Mouse (Mus musculus) neural tube, embryonic 10.5 days (tissue): ENCODE measurements around the gene Cartpt.
"Not testable (repeated sequence)": the region's sequence is repeated elsewhere in the genome, so short reads cannot be mapped to it uniquely, and the experiment has no call there.

Experiments
- DNase-seq: peaks from one replicate; pipeline ENCODE4 v3.0.0-alpha.2; 2017; ENCODE audit warnings: low spot score; ENCODE audit errors: extremely low spot score

The Cartpt gene

DNA sequence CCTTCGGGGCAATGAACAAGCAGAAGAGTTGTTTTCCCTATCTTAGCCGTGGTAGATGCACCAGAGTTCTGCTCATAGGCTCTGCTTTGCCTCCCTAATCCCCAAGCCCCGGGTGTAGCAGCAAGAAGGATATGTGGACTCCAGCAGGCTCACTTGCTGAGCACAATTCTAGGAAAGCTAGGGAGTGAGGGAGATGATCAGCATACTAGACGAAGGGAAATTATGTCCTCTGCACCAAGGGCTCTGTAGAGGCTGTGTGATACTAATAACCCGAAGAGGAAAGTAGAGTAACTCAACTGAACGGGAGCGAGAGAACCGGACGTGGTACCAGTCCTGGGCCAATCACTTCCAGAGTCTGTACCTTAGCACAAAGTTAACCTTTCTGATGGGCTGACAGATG, at the start of gene Cartpt:
Gene Cartpt (minus strand): TSS at position 127 of the 400 bp plus-strand sequence.
- no peak for DNase-seq

DNA sequence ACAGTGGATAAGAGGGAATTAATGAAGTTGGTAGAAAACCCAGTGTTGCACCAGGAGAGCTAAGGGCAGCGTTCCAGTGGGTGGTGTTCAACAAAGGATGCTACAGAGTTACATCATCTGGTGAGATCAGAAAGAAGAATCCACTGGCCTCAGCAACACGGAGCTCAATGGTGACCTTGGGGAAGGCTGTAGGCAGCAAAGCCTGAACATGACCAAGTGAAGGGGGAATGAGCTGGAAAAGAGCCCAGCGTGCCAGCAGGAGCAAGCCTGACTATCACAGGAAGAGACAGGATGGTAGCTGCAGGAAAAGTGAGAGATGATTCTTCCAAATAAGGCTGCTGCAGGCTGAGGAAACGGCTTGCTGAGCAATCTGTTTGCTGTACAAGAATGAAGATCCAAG, 46.5 kb upstream of the Cartpt start:
- no peak for DNase-seq

DNA sequence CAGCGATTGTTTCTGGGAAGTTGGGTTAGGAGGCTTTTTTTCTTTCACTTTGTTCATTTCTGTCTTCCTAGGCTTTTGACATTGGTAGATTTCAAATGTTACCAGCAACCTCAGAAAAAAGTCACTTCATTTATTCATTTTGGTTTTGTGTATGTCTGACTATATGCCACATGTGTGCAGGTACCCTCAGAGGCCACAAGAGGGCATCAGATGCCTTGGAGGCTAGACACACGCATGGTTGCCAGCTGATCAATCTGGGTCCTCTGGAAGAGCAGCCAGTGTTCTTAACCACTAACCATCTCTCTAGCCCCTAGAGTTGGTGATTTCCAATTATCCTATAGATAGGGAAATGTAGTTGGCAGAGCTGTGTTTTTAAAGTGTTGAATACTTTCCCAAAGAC, 42.6 kb upstream of the Cartpt start:
- DNase-seq: no peak

DNA sequence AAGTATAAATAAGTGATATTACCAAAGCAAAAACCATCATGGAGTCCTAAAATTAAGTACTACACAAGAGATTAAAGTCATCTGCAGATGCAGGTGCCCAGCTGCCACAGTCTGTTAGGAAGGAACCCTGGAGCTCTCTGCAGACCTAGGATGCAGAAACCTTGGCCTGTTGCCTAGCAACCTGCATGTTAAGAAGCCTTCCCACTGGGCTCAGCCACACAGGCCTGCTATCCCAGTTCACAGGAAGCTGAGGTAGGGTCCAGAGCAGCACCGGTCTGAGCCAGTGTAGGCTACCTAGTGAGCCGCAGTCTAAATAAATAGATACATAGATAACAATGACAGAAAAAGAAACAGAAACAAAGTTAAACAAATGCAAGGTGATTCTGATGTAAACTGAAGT, 39.7 kb upstream of the Cartpt start:
- no peak for DNase-seq

DNA sequence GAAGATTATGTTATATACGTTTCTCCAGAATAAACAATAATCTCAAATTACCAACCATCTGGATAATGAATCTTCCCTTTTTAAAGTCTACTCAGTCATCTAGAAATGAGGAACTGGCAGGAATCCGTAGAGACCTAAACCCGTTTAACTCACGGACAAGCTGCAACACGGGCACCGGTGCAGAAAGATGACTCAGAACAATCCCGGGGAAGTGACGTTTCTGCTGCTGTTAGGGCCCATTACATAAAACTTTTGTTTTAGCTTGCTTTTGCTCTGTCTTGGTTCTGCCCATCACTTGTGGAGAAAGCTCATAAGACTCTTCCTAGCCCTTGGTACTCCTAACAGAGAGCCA, 38.4 kb upstream of the Cartpt start:
- DNase-seq: no peak

DNA sequence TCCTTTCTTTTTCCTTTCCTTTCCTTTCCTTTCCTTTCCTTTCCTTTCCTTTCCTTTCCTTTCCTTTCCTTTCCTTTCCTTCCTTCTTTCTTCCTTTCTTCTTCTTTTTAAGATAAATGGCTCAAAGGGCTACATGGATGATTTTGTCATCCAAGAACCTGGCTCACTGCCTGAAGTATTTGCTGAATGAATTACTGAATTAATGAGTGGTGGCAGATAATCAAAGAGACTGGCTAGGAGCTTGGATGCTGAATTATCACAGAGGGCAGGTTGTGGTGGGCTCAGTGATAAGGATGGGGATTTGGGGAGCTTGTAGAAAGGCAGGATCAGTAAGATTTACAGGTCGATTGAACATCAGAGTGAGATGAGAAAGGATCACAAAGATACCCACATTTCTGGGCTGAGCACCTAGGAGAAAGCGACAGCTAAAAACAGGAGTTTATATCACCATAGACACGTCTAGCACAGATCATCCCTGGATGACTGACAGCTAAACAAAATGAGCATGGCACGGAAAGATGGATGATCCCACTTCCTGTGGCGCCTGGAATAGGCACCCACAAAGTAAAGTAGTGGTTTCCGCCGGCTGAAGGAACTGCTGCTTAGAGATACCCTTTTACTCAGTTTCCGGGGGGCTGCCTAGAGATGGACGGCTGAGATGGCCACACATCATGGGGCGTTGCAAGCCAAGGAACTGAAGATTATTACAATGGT, 37.9 kb upstream of the Cartpt start:
- DNase-seq: no peak

DNA sequence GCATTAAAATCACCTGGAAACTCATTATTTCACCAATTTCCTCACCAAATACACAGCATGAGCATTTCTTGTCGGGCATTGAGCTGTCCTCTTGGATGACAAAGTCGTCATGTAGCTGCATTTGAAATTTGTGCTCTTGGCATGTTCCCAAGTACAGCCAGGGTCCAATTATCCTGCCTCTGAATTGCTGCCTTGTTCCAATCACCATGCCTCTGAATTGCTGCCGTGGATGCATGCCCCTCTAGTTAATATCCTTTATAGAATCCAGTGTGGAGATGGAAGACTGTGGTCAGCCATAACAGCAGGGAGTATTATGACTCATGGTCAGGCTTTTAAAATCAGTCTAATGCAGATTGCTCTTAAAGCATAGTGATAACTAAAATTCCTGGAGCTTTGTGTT, 36.9 kb upstream of the Cartpt start:
- DNase-seq: no peak

DNA sequence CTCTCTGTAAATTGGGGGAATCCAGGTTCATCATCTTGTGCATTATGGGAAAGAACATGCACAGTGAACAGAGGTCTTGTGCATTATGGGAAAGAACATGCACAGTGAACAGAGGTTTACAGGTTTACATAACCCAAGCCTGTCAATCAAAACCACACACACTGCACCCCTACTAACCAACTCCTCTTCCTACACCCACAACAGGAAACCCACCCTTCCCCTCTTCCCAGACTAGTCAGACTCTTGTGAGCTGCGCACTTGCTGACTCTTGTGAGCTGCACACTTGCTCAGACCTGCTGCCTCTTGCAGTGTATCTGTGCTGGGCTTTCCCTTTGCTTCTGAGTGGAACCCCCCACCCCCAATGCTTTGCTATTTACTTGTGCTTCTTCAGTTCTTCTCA, 31.5 kb upstream of the Cartpt start:
- DNase-seq: no peak

DNA sequence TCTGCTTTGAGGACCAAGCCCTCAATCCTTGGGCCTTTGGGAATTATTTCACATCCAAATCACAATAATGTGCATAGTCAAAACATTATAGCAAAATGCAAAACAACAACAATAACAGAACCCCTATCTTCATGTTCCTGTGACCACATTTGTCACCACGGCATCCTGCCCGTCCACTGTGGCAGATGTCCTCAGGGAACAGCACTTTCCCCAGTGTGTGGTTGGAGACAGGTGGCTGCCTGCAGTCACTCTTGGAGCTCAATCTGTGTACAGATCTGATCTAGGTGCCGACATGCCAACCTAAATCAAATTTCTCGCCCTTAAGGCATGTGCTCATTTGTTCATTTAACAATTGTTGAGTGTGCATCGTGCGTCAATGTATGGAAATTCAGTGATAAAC, 30.6 kb upstream of the Cartpt start:
- DNase-seq: no peak

DNA sequence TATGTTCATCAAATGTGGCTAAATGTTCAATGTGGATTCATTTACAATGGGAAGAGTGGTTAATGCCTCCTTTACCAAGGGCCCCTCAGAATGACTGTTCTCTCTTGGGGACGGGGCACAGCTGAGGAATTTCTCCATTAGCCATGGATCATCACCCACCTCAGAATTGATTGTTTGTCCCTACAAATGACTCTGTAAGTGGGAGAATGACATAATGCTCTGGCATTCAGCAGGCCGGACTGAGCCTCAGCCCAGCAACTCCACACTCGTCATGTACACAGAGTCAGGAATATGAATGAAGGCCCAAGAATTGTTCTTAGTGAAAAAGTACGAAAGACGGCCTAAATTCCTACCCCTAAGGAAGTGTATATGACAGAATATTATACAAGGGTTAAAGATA, 25.4 kb upstream of the Cartpt start:
- DNase-seq: no peak

DNA sequence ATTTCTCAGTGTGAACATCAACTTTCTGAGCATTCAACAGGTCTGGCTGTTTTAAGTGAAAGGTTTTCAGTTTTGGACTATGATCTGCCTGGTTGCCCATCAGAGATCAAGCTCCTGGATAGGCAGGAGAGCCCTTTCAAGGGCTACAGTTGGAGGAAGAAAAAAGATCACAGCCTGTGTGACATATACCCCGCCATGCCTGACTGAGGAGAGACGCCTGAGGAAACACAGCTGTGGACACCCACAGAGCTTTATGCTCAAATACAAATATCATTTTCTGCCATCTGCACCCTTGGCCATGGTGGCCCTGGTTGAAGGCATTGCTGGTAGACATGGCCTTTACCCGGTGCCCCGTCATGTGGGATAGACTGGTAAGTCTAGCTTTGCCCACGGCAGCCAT, 14.7 kb upstream of the Cartpt start:
- no peak for DNase-seq

DNA sequence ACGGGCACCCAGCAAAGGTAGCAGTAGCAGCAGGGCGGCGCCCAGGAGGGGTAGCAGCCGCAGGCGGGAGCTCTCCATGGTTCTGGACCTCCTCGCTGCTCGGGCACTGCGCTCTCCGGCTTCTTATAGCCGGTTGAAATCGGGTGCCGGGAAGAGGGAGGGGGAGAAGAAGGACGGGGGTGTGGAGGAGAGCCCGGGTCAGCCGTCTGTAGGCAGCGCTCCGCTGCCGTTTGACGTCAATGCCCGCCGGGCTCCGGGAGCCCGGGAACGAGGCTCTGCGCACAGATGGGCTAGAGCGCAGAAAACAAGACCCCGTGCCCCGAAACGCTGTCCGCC, 366 bp downstream of the Cartpt start:
- DNase-seq: peak; percentile 75

DNA sequence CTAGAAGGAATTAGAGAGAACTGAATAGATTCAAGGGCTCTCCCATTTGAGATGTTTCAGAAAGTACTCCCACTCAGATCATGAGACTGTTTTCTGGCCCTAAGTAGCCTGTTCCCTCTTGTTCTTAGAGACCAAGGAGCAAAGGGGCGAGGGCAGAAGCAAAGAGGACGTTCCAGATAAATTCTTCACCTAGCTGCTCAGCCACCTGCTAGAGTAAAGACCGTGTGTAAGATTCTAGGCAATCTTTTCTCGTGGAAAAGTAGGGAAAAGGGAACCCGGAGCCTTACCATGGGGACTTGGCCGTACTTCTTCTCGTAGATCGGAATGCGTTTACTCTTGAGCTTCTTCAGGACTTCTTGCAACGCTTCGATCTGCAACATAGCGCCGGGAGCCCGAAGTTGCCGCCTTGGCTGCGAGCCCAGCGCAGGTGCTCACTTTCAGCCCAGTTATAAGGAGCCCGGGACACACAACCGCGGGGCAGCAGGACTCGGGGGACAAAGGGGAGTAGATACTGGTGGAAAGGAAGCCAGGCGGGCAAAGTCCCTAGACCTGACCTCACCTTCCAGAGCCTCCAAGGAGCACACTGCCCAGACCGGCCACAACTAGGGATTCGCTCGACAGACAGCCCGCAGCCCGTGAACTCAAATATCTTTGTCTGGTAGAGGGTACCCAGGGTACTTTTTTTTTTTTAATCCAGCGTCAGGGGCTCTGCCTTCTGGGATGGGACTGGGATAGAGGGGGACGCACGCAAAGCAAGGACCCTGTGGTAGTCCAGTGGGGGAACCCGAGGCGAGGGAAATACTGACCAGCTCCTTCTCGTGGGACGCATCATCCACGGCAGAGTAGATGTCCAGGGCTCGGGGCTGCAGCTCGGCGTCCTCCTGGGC, 978 bp downstream of the Cartpt start:
- peak; percentile 37 for DNase-seq

DNA sequence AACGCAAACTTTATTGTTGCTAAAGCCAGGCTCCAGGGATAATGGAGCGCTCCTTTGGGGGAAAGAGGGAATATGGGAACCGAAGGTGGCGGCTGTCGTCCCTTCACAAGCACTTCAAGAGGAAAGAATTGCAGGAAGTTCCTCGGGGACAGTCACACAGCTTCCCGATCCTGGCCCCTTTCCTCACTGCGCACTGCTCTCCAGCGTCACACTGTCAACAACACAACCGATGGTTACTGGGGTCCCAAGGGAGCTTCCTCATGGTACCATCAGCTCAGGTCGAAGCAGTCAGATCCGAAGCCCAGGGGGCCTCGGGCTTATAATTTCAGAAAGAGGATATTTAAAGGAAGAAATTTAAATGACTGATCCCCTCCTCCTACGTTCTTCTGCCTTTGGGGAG, 2.1 kb downstream of the Cartpt start:
- no peak for DNase-seq

DNA sequence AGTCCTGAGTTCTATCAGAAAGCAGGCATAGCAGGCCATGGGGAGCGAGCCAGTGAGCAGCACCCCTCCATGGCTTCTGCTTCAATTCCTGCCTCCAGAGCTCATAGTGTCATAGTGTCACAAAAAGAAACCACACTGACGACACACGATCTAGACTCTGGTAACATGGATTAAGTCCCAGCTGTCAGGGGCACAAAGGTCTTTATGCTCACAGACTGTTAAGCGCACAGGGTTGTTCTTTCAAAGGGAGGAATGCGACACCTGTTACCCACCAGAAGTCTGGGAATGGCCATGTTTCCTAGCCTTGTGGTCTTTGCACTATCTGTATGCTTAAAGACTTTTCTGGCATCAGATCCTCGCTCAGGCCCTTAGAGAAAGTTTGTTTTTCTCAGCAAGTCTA, 15.3 kb downstream of the Cartpt start:
- DNase-seq: no peak

DNA sequence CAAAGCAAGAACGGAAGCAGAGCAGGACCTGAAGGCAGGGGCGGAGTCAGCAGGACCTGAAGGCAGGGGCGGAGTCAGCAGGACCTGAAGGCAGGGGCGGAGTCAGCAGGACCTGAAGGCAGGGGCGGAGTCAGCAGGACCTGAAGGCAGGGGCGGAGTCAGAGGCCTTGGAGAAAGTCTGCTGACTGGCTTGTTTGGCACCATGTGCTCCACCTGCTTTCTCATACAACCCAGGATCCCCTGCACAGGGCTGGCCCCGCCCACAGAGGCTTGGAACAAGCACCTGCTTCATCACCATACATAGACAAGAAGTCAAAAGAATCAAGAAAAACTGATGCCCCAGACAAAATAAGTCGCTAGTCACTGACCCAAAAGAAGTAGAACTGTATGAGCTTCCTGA, 19.1 kb downstream of the Cartpt start:
- not testable (repeated sequence) for DNase-seq

DNA sequence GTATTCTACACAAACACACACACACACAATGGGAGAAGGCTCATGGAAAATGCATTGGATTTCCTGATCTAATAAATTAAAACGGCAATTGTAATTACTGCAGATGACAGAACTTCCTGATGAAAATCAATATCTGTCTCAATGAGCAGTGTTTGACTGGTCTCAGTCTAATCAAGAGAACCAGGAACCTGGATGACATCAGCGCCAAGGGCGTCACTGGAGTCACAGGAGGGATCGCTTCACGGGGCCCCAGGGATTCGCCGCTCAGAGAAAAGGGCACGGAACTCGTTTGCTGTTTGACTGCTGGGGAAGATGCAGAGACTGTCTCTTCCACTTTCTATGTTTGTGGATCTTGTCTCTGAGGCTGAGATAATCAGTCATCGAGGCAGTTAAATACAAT, 21.2 kb downstream of the Cartpt start:
- DNase-seq: no peak

DNA sequence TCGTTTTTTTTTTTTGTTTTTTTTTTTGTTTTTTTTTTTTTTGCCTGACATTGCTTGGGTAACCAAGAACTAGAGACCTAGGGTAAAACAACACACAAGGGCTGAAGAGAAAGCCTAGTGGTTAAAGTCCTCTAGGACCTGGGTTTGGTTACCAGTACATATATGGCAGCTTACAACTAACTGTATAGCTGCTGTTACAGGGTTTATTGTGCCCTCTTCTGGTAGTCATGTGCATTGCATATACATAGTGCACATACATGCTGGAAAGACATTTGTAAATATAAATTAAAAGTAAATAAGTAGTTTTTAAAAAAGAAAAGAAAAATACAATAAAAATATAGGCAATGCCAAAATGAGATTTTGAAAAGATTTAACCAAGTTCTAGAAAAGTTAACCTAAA, 28.8 kb downstream of the Cartpt start:
- DNase-seq: no peak

DNA sequence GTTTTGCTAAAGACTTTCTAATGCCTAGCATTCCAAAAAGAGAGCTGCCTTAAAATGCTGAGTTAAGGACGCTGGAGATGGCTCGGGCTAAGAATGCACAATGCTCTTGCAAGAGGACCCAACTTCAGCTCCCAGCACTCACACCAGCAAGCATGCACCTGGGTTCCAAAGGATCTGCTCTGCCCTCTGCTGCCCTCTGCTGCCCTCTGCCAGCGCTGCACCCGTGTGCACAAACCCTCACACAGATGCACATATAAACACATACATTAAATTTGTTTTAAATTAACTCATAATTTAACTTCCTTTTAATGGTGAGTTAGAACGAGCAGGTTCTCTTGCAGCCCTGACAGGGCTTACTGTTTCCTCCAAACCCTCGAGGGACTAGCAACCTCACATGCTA, 32.5 kb downstream of the Cartpt start:
- DNase-seq: no peak

DNA sequence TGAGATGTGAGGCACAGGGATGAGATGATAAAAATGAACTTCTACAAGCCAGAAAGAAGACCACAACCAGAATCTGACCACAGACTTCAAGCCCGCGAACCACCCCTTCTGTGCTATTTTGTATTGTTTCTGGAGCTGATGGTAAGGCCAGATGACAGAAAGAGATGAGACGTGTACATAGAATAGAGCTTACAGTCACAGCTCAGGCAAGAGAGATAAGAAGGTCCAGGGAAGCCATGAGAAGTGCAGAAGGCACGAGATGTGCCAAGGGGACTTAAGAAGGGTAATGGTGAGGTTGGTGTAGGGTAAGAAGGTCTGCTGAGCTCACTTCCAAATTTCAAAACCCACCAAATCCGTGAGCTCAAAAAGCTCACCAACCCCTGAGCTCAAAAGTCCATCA, 36.6 kb downstream of the Cartpt start:
- DNase-seq: no peak

DNA sequence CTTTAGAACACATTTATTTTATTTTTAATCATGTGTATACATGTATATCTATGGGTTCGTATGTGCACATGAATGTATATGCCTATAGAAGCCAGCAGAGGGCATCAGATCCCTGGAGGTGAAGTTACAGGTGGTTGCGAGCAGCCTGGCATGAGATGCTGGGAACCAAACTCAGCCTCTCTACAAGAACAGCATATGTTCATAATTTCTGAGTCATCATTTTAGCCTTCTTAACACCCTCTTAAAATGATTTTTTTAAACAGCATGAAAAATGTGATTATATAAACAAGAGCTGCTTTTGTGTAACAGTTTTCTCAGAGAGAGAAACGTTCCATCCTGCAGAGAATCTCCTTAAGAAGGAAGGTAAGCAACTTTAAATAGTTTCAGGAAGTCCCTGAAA, 40.2 kb downstream of the Cartpt start:
- DNase-seq: no peak

DNA sequence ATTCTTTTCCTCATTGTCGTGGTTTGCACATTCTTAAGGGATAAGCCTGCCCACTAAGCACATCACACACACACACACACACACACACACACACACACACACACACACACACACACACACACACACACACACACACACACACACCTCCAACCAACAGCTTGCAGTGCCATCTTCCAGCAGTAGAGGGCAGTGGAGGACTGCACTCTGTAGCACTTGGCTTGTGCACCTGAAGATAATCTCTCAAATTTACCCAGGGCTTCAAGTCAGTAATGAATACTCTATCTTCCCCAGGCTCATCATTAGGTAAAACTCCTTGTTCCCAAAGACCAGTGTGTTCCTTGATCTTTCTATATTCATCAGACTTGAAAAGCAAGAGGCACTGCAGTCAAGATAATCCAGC, 41.8 kb downstream of the Cartpt start:
- peak; percentile 67 for DNase-seq

DNA sequence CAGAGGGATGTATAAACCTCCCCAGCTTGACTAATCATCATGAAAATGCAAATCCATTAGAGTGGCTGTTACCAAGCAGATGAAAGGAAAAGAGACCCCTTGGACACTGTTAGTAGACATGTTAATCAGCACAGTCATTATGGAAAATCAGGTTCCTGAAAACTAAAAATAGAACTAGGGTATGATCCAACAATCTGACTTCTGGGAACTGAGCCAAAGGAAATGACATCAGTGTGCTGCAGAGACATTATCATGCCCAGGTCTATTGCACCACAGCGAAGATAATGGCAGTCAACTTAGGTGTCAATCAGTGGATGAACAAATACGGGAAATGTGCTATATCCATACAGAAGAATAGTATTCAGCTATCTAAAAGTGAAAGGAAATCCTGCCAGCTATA, 43.0 kb downstream of the Cartpt start:
- no peak for DNase-seq
